Comparison of ENCODE assay signal across 8 mouse cellular contexts in the genomic region with DNA sequence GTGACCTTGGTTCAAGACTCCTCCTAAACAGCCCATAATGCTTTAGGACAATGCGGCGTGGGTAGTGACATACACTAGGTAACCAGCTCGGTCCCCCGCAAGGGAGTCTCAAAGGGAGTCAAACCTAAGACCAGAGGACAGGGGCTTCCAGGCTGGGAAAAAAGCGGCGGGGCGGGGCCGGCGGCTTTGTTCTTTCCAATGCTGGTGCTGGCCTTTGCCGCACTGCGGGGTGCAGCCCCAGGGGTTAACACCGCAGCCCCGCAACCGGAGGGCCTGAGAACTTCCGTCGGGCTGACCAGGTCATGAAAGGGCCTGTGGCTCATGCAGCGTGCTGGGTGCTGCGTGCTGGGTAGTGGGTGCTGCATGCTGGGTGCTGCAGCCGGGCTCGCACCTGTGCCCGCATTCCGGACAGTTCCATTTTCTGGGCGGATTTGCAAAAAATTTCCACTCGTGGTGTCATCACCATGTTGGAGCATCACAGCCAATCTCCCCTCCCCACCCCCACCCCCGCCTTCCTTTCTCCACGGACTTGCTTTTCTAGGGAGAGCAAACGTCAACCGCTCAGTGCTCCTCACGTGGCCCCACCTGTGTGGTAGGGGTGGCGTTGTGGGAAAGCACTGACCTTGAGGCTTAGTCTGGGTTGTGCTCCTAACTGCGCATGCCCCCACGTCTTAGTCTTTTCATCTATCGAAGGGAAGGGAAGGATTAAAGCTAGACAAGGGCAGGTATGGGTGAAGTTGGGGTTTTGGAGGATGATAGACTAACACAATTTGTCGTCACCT. TPM values are rescaled to one million over a fixed set of nuclear protein-coding genes. Genes with fewer than 3 reads are reported as not detected.
DNase-seq lines count a peak whose midpoint lies in the region; ATAC-seq lines count a peak whose summit lies in the region.

No protein-coding gene starts in this region.

- no peak overlapping the region for H3K27ac ChIP-seq in heart, embryonic 13.5 days (replicated peaks)
- H3K27ac ChIP-seq in hindbrain, embryonic 14.5 days: no peak overlapping the region
- no peak overlapping the region for H3K27ac ChIP-seq in midbrain, embryonic 16.5 days (ENCODE audit: low read length)

- intact Hi-C loops in heart, postnatal 10 days (cut with DNase I): no loop called here

- H3K9me3 ChIP-seq in heart, embryonic 13.5 days: no peaks in the 10 kb centered on the region
- no peaks in the 10 kb centered on the region for H3K9me3 ChIP-seq in hindbrain, embryonic 14.5 days (ENCODE audit: control insufficient read depth, low read length)
- H3K9me3 ChIP-seq in midbrain, embryonic 16.5 days (replicated peaks; ENCODE audit: control insufficient read depth, low read length, poor library complexity, severe bottlenecking): no peaks in the 10 kb centered on the region

- H3K4me2 ChIP-seq in heart, embryonic 13.5 days: peak overlapping the region; percentile 48
- H3K4me2 ChIP-seq in hindbrain, embryonic 14.5 days (replicated peaks): peak overlapping the region; percentile 23
- peak overlapping the region; percentile 36 for H3K4me2 ChIP-seq in midbrain, embryonic 16.5 days (ENCODE audit: low read length)

- H3K36me3 ChIP-seq in heart, embryonic 13.5 days: no peaks in the 10 kb centered on the region
- H3K36me3 ChIP-seq in hindbrain, embryonic 14.5 days (replicated peaks; ENCODE audit: control insufficient read depth, insufficient read depth): no peaks in the 10 kb centered on the region
- no peaks in the 10 kb centered on the region for H3K36me3 ChIP-seq in midbrain, embryonic 16.5 days (ENCODE audit: control insufficient read depth, insufficient read depth, low read length)

- peak overlapping the region; percentile 8 for H3K4me3 ChIP-seq in heart, embryonic 13.5 days
- H3K4me3 ChIP-seq in hindbrain, embryonic 14.5 days (replicated peaks; ENCODE audit: low read length): no peak overlapping the region
- no peak overlapping the region for H3K4me3 ChIP-seq in midbrain, embryonic 16.5 days (ENCODE audit: low read depth, low read length)

- H3K27me3 ChIP-seq in heart, embryonic 13.5 days (replicated peaks): peaks cover 55% of the 10 kb centered on the region
- H3K27me3 ChIP-seq in hindbrain, embryonic 14.5 days (ENCODE audit: control insufficient read depth, insufficient read depth, low read length): no peaks in the 10 kb centered on the region
- no peaks in the 10 kb centered on the region for H3K27me3 ChIP-seq in midbrain, embryonic 16.5 days (ENCODE audit: control insufficient read depth, insufficient read depth, low read depth, low read length)

- ATAC-seq in heart, embryonic 13.5 days (ENCODE audit: extremely low read depth, insufficient number of reproducible peaks, low FRiP score, low TSS enrichment): no peak
- no peak for ATAC-seq in hindbrain, embryonic 14.5 days (ENCODE audit: low FRiP score)
- ATAC-seq in midbrain, embryonic 16.5 days: no peak

- WGBS in heart, embryonic 13.5 days: 31% methylated on average over 34 of the region's 34 CpGs
- 20% methylated on average over 34 of the region's 34 CpGs for WGBS in hindbrain, embryonic 14.5 days
- WGBS in midbrain, embryonic 16.5 days: 27% methylated on average over 34 of the region's 34 CpGs

- no peak for DNase-seq in heart, adult 11 months
- DNase-seq in adrenal gland, postnatal 36 days: peak; percentile 47 to 52
- no peak for DNase-seq in hindbrain, embryonic 14.5 days (ENCODE audit: low spot score)
- DNase-seq in yolk sac, embryonic 10.5 days (ENCODE audit: low spot score): no peak
- no peak for DNase-seq in layer of hippocampus, postnatal 36 days
- no peak for DNase-seq in heart, postnatal 10 days

- H3K9ac ChIP-seq in heart, embryonic 13.5 days: 0 out of 2 replicates have a peak overlapping the region, but pooled peaks have one; percentile 19
- peak overlapping the region; percentile 21 for H3K9ac ChIP-seq in hindbrain, embryonic 14.5 days
- H3K9ac ChIP-seq in midbrain, embryonic 16.5 days (ENCODE audit: low read depth, low read length): peak overlapping the region; percentile 48; the same call in 1 of the 2 replicates

- peaks cover 28% of the 10 kb centered on the region for H3K4me1 ChIP-seq in heart, embryonic 13.5 days
- H3K4me1 ChIP-seq in hindbrain, embryonic 14.5 days (replicated peaks; ENCODE audit: control insufficient read depth, insufficient read depth, low read length): peaks cover 32% of the 10 kb centered on the region
- peaks cover 41% of the 10 kb centered on the region for H3K4me1 ChIP-seq in midbrain, embryonic 16.5 days (ENCODE audit: control insufficient read depth, insufficient read depth, low read length)

RNA-seq across cellular contexts. Expression of gene Stmn1, which starts 14.3 kb away (rescaled TPM):
- 988 and 1,051 TPM in 2 replicates for polyA plus RNA-seq in heart, embryonic 13.5 days (2015; fragmentation: Nextera tagmentation; extraction: Ambion mirVana)
- 10 to 100 TPM; 46.2 to 53.5 TPM for total RNA-seq in adrenal gland, postnatal 36 days (2021)
- polyA plus RNA-seq in hindbrain, embryonic 14.5 days (2014; fragmentation: Nextera tagmentation; extraction: Ambion mirVana): 5,273 and 5,278 TPM in 2 replicates
- 7,758 and 8,549 TPM in 2 replicates for polyA plus RNA-seq in midbrain, embryonic 16.5 days (2015; fragmentation: Nextera tagmentation; extraction: Ambion mirVana)
- 100 to 1,000 TPM; 338 to 365 TPM for total RNA-seq in layer of hippocampus, postnatal 36 days (2021)
- total RNA-seq in heart, postnatal 10 days (2021): 100 to 1,000 TPM; 131 to 137 TPM

RNA-seq across cellular contexts. Expression of gene Paqr7, which starts 42.7 kb away (rescaled TPM):
- 10.0 and 10.9 TPM in 2 replicates for polyA plus RNA-seq in heart, embryonic 13.5 days (2015; fragmentation: Nextera tagmentation; extraction: Ambion mirVana)
- total RNA-seq in adrenal gland, postnatal 36 days (2021): 10 to 100 TPM; 38.7 to 56.9 TPM
- 11.5 and 12.4 TPM in 2 replicates for polyA plus RNA-seq in hindbrain, embryonic 14.5 days (2014; fragmentation: Nextera tagmentation; extraction: Ambion mirVana)
- polyA plus RNA-seq in midbrain, embryonic 16.5 days (2015; fragmentation: Nextera tagmentation; extraction: Ambion mirVana): 27.2 and 36.2 TPM in 2 replicates
- 10 to 100 TPM; 63.6 to 69.1 TPM for total RNA-seq in layer of hippocampus, postnatal 36 days (2021)
- total RNA-seq in heart, postnatal 10 days (2021): 10 to 100 TPM in 1 of 2 experiments, 1 to 10 TPM in 1; 9.5 to 12.7 TPM

RNA-seq across cellular contexts. Expression of gene Aunip, which starts 57.0 kb away (rescaled TPM):
- polyA plus RNA-seq in heart, embryonic 13.5 days (2015; fragmentation: Nextera tagmentation; extraction: Ambion mirVana): 8.5 and 11.2 TPM in 2 replicates
- 1 to 10 TPM; 1.7 to 2.5 TPM for total RNA-seq in adrenal gland, postnatal 36 days (2021)
- polyA plus RNA-seq in hindbrain, embryonic 14.5 days (2014; fragmentation: Nextera tagmentation; extraction: Ambion mirVana): 0.40 and 0.91 TPM in 2 replicates
- 1.3 and 1.7 TPM in 2 replicates for polyA plus RNA-seq in midbrain, embryonic 16.5 days (2015; fragmentation: Nextera tagmentation; extraction: Ambion mirVana)
- 1 to 10 TPM in 1 of 2 experiments, not detected in 1; 1.3 TPM for total RNA-seq in layer of hippocampus, postnatal 36 days (2021)
- total RNA-seq in heart, postnatal 10 days (2021): 1 to 10 TPM in 1 of 2 experiments, under 1 TPM in 1; 0.60 to 1.1 TPM

RNA-seq across cellular contexts. Expression of gene Pafah2, which starts 57.7 kb away (rescaled TPM):
- polyA plus RNA-seq in heart, embryonic 13.5 days (2015; fragmentation: Nextera tagmentation; extraction: Ambion mirVana): 9.0 and 9.9 TPM in 2 replicates
- 10 to 100 TPM; 14.7 to 16.0 TPM for total RNA-seq in adrenal gland, postnatal 36 days (2021)
- 6.8 and 6.9 TPM in 2 replicates for polyA plus RNA-seq in hindbrain, embryonic 14.5 days (2014; fragmentation: Nextera tagmentation; extraction: Ambion mirVana)
- 7.5 and 8.8 TPM in 2 replicates for polyA plus RNA-seq in midbrain, embryonic 16.5 days (2015; fragmentation: Nextera tagmentation; extraction: Ambion mirVana)
- total RNA-seq in layer of hippocampus, postnatal 36 days (2021): 1 to 10 TPM; 6.6 to 8.2 TPM
- 10 to 100 TPM in 1 of 2 experiments, 1 to 10 TPM in 1; 9.6 to 10.2 TPM for total RNA-seq in heart, postnatal 10 days (2021)

Comparison
In these comparisons a context has a peak if more than half of its experiments do, and no peak if none do; other contexts are left out.
1. DNase-seq: peak in adrenal gland, postnatal 36 days (2 of 2); none in heart, adult 11 months (single experiment), hindbrain, embryonic 14.5 days (single experiment), yolk sac, embryonic 10.5 days (single experiment), layer of hippocampus, postnatal 36 days (0 of 2) and heart, postnatal 10 days (0 of 2).
2. Peak in every context shown above with its lines, with median percentiles within 50 percentile points of each other: H3K4me2 ChIP-seq and H3K9ac ChIP-seq.